Mouse (Mus musculus): ENCODE measurements around the gene Gabra4. TPM values are rescaled to one million over a fixed set of nuclear protein-coding genes. Genes with fewer than 3 reads are reported as not detected.

Gabra4 gene
- polyA plus RNA-seq, 1 experiment = not detected

GRCm38 (mm10) chr5:71639804-71640203 is 18.3 kb downstream of the Gabra4 start:
- H3K27ac ChIP-seq (ENCODE audit: insufficient read depth, low read depth, low read length) = no peak overlapping the region
- no peak overlapping the region for H3K4me3 ChIP-seq (ENCODE audit: insufficient read depth, low read length)
- no peaks in the 10 kb centered on the region for H3K4me1 ChIP-seq (ENCODE audit: control insufficient read depth, insufficient read depth, low read length)
- no peak for TF ChIP-seq POLR2A (IDR thresholded peaks at IDR 0.05; ENCODE audit: borderline replicate concordance, low read depth, low read length)
- no peak for TF ChIP-seq CTCF (IDR thresholded peaks at IDR 0.05; ENCODE audit: low read depth, low read length)

GRCm38 (mm10) chr5:71627820-71628219 is 30.3 kb downstream of the Gabra4 start:
- Histone ChIP-seq H3K4me3 (ENCODE audit: insufficient read depth, low read length) (no peak overlapping the region), H3K4me1 (ENCODE audit: control insufficient read depth, insufficient read depth, low read length) (no peaks in the 10 kb centered on the region), H3K27ac (ENCODE audit: insufficient read depth, low read depth, low read length) (no peak overlapping the region)
- TF ChIP-seq POLR2A (IDR thresholded peaks at IDR 0.05; ENCODE audit: borderline replicate concordance, low read depth, low read length) (no peak), CTCF (IDR thresholded peaks at IDR 0.05; ENCODE audit: low read depth, low read length) (no peak)

- no peak overlapping the region for H3K27ac ChIP-seq (ENCODE audit: insufficient read depth, low read depth, low read length)
- TF ChIP-seq CTCF (IDR thresholded peaks at IDR 0.05; ENCODE audit: low read depth, low read length) = no peak
- no peak for TF ChIP-seq POLR2A (IDR thresholded peaks at IDR 0.05; ENCODE audit: borderline replicate concordance, low read depth, low read length)
- no peaks in the 10 kb centered on the region for H3K4me1 ChIP-seq (ENCODE audit: control insufficient read depth, insufficient read depth, low read length)
- no peak overlapping the region for H3K4me3 ChIP-seq (ENCODE audit: insufficient read depth, low read length)
These were observed 41.4 kb downstream of the Gabra4 start for GRCm38 (mm10) chr5:71616734-71617133.

- Histone ChIP-seq H3K4me3 (ENCODE audit: insufficient read depth, low read length) (no peak overlapping the region), H3K4me1 (ENCODE audit: control insufficient read depth, insufficient read depth, low read length) (no peaks in the 10 kb centered on the region), H3K27ac (ENCODE audit: insufficient read depth, low read depth, low read length) (no peak overlapping the region)
- TF ChIP-seq POLR2A (IDR thresholded peaks at IDR 0.05; ENCODE audit: borderline replicate concordance, low read depth, low read length) (no peak), CTCF (IDR thresholded peaks at IDR 0.05; ENCODE audit: low read depth, low read length) (no peak)
These were observed 43.8 kb downstream of the Gabra4 start for GRCm38 (mm10) chr5:71614311-71614710.

- Histone ChIP-seq H3K4me3 (ENCODE audit: insufficient read depth, low read length) (no peak overlapping the region), H3K27ac (ENCODE audit: insufficient read depth, low read depth, low read length) (no peak overlapping the region)
These were observed 49.4 kb downstream of the Gabra4 start for GRCm38 (mm10) chr5:71608735-71609134.

GRCm38 (mm10) chr5:71606907-71607306 is 51.2 kb downstream of the Gabra4 start:
- H3K4me1 ChIP-seq (ENCODE audit: control insufficient read depth, insufficient read depth, low read length) = no peaks in the 10 kb centered on the region
- TF ChIP-seq CTCF (IDR thresholded peaks at IDR 0.05; ENCODE audit: low read depth, low read length) (no peak), POLR2A (IDR thresholded peaks at IDR 0.05; ENCODE audit: borderline replicate concordance, low read depth, low read length) (no peak)
- H3K27ac ChIP-seq (ENCODE audit: insufficient read depth, low read depth, low read length) = no peak overlapping the region
- no peak overlapping the region for H3K4me3 ChIP-seq (ENCODE audit: insufficient read depth, low read length)

More at GRCm38 (mm10) chr5:71608735-71609134, 49.4 kb downstream of the Gabra4 start:
- no peak for TF ChIP-seq CTCF (IDR thresholded peaks at IDR 0.05; ENCODE audit: low read depth, low read length)
- TF ChIP-seq POLR2A (IDR thresholded peaks at IDR 0.05; ENCODE audit: borderline replicate concordance, low read depth, low read length) = no peak
- H3K4me1 ChIP-seq (ENCODE audit: control insufficient read depth, insufficient read depth, low read length) = no peaks in the 10 kb centered on the region

- H3K27ac ChIP-seq (ENCODE audit: insufficient read depth, low read depth, low read length) = no peak overlapping the region
- TF ChIP-seq CTCF (IDR thresholded peaks at IDR 0.05; ENCODE audit: low read depth, low read length) (no peak), POLR2A (IDR thresholded peaks at IDR 0.05; ENCODE audit: borderline replicate concordance, low read depth, low read length) (no peak)
- H3K4me1 ChIP-seq (ENCODE audit: control insufficient read depth, insufficient read depth, low read length) = no peaks in the 10 kb centered on the region
- H3K4me3 ChIP-seq (ENCODE audit: insufficient read depth, low read length) = no peak overlapping the region
These were observed 53.9 kb downstream of the Gabra4 start for GRCm38 (mm10) chr5:71604128-71604690.

- no peak overlapping the region for H3K4me3 ChIP-seq (ENCODE audit: insufficient read depth, low read length)
- no peak overlapping the region for H3K27ac ChIP-seq (ENCODE audit: insufficient read depth, low read depth, low read length)
- no peaks in the 10 kb centered on the region for H3K4me1 ChIP-seq (ENCODE audit: control insufficient read depth, insufficient read depth, low read length)
- TF ChIP-seq CTCF (IDR thresholded peaks at IDR 0.05; ENCODE audit: low read depth, low read length) (no peak), POLR2A (IDR thresholded peaks at IDR 0.05; ENCODE audit: borderline replicate concordance, low read depth, low read length) (no peak)
These were observed 62.8 kb downstream of the Gabra4 start for GRCm38 (mm10) chr5:71595321-71595720.

- H3K27ac ChIP-seq (ENCODE audit: insufficient read depth, low read depth, low read length) = no peak overlapping the region
- H3K4me1 ChIP-seq (ENCODE audit: control insufficient read depth, insufficient read depth, low read length) = no peaks in the 10 kb centered on the region
- TF ChIP-seq CTCF (IDR thresholded peaks at IDR 0.05; ENCODE audit: low read depth, low read length) (no peak), POLR2A (IDR thresholded peaks at IDR 0.05; ENCODE audit: borderline replicate concordance, low read depth, low read length) (no peak)
- H3K4me3 ChIP-seq (ENCODE audit: insufficient read depth, low read length) = no peak overlapping the region
These were observed 64.3 kb downstream of the Gabra4 start for GRCm38 (mm10) chr5:71593745-71594255.

GRCm38 (mm10) chr5:71571646-71572237 is 86.4 kb downstream of the Gabra4 start:
- no peak for TF ChIP-seq CTCF (IDR thresholded peaks at IDR 0.05; ENCODE audit: low read depth, low read length)
- TF ChIP-seq POLR2A (IDR thresholded peaks at IDR 0.05; ENCODE audit: borderline replicate concordance, low read depth, low read length) = no peak
- Histone ChIP-seq H3K27ac (ENCODE audit: insufficient read depth, low read depth, low read length) (no peak overlapping the region), H3K4me1 (ENCODE audit: control insufficient read depth, insufficient read depth, low read length) (no peaks in the 10 kb centered on the region), H3K4me3 (ENCODE audit: insufficient read depth, low read length) (no peak overlapping the region)

All from bone marrow macrophage, adult 2 months (primary cell).